Mouse (Mus musculus) heart, embryonic 11.5 days (tissue): ENCODE data around the gene Tead1. TPM values are rescaled to one million over a fixed set of nuclear protein-coding genes. Genes with fewer than 3 reads are reported as not detected.
A peak's percentile ranks its signal among the peaks of the same experiment; 100 is the strongest.

Experiments used
- ATAC-seq: fragments of 200-750 bp; cut with Nextera tagmentation; replicated peaks from 2 replicates; pipeline ENCODE4 v1.8.0; 2017; ENCODE audit warnings: moderate library complexity; ENCODE audit not compliant: insufficient number of reproducible peaks, low FRiP score, low TSS enrichment
- H3K27ac ChIP-seq: fragments of 300-500 bp; sonication (generic); 2 replicates; pipeline ENCODE4 v1.5.1; 2014; ENCODE audit warnings: mild to moderate bottlenecking, low read depth, low read length
- H3K27me3 ChIP-seq: fragments of 300-500 bp; sonication (generic); 2 replicates; pipeline ENCODE4 v1.6.1; 2014; ENCODE audit warnings: mild to moderate bottlenecking, low read length, mixed read lengths; ENCODE audit not compliant: control insufficient read depth, insufficient read depth
- H3K36me3 ChIP-seq: fragments of 300-500 bp; sonication (generic); 2 replicates; pipeline ENCODE4 v1.6.1; 2014; ENCODE audit warnings: mild to moderate bottlenecking, low read length, moderate library complexity, mixed read lengths; ENCODE audit not compliant: control insufficient read depth, insufficient read depth
- H3K4me1 ChIP-seq: fragments of 300-500 bp; sonication (generic); 2 replicates; pipeline ENCODE4 v1.6.1; 2014; ENCODE audit warnings: low read length; ENCODE audit not compliant: control insufficient read depth, insufficient read depth
- H3K4me2 ChIP-seq: fragments of 300-500 bp; sonication (generic); 2 replicates; pipeline ENCODE4 v1.6.1; 2014; ENCODE audit warnings: mild to moderate bottlenecking, moderate library complexity
- H3K4me3 ChIP-seq: fragments of 300-500 bp; sonication (generic); 2 replicates; pipeline ENCODE4 v1.5.1; 2014; ENCODE audit warnings: low read depth, low read length
- H3K9ac ChIP-seq: fragments of 300-500 bp; sonication (generic); 2 replicates; pipeline ENCODE4 v1.6.1; 2014; ENCODE audit warnings: mild to moderate bottlenecking, low read depth, low read length, moderate library complexity
- H3K9me3 ChIP-seq: fragments of 300-500 bp; sonication (generic); replicated peaks from 2 replicates; pipeline ENCODE4 v1.6.1; 2016; ENCODE audit warnings: low read length; ENCODE audit not compliant: control insufficient read depth
- WGBS: fragments of 180-500 bp; shearing (Covaris S2); extraction: QIAGEN DNeasy Blood & Tissue Kit; methylation state at CpG from one replicate; pipeline ENCODE4 v1.1.7; 2014; ENCODE audit not compliant: insufficient replicate concordance; 5-methylcytosine and 5-hydroxymethylcytosine counted together
- polyA plus RNA-seq: library from polyadenylated mRNA; unstranded; fragments of >200 nt; fragmentation: Nextera tagmentation; extraction: Ambion mirVana; gene quantifications from 2 replicates; pipeline ENCODE4 v1.2.1, GENCODE M21; 2014

Gene Tead1
- polyA plus RNA-seq: 23.2 and 35.5 TPM in 2 replicates

GRCm38 (mm10) chr7:112679171-112679512 lies at the start of gene Tead1:
TSS of gene Tead1 (plus strand) at chr7:112679318.
- Histone ChIP-seq H3K27me3 (no peaks in the 10 kb centered on the region), H3K4me1 (peaks cover 31% of the 10 kb centered on the region), H3K4me2 (peak within 1 kb of the TSS; percentile 71), H3K9me3 (no peaks in the 10 kb centered on the region), H3K36me3 (no peaks in the 10 kb centered on the region), H3K9ac (peak within 1 kb of the TSS; percentile 98), H3K27ac (peak within 1 kb of the TSS; percentile 99), H3K4me3 (peak within 1 kb of the TSS; percentile 89)
- ATAC-seq: peak; percentile 87
- WGBS: under 1% methylated on average over 47 of the region's 57 CpGs

- H3K36me3 ChIP-seq: no peaks in the 10 kb centered on the region
- ATAC-seq: no peak
- WGBS: 79% methylated on average over 10 of the region's 10 CpGs
- no peak overlapping the region for H3K27ac ChIP-seq
- H3K9ac ChIP-seq: no peak overlapping the region
- H3K27me3 ChIP-seq: no peaks in the 10 kb centered on the region
- no peaks in the 10 kb centered on the region for H3K9me3 ChIP-seq
- H3K4me1 ChIP-seq: no peaks in the 10 kb centered on the region
- H3K4me3 ChIP-seq: no peak overlapping the region
- no peak overlapping the region for H3K4me2 ChIP-seq
Observed at GRCm38 (mm10) chr7:112634505-112635213, 44.5 kb upstream of the Tead1 start.

- H3K4me1 ChIP-seq: no peaks in the 10 kb centered on the region
- 83% methylated on average over 2 of the region's 2 CpGs for WGBS
- H3K36me3 ChIP-seq: no peaks in the 10 kb centered on the region
- ATAC-seq: no peak
- no peak overlapping the region for H3K4me3 ChIP-seq
- no peak overlapping the region for H3K27ac ChIP-seq
- H3K9me3 ChIP-seq: no peaks in the 10 kb centered on the region
- no peaks in the 10 kb centered on the region for H3K27me3 ChIP-seq
- H3K9ac ChIP-seq: no peak overlapping the region
- no peak overlapping the region for H3K4me2 ChIP-seq
Observed at GRCm38 (mm10) chr7:112635936-112636335, 43.2 kb upstream of the Tead1 start.

GRCm38 (mm10) chr7:112643866-112644543 lies 35.1 kb upstream of the Tead1 start:
- WGBS: 79% methylated on average over 6 of the region's 6 CpGs
- Histone ChIP-seq H3K9ac (no peak overlapping the region), H3K27me3 (no peaks in the 10 kb centered on the region), H3K4me3 (no peak overlapping the region), H3K4me1 (no peaks in the 10 kb centered on the region; the same call in 1 of the 2 replicates), H3K36me3 (no peaks in the 10 kb centered on the region), H3K4me2 (no peak overlapping the region), H3K9me3 (no peaks in the 10 kb centered on the region), H3K27ac (no peak overlapping the region)
- no peak for ATAC-seq

- no peaks in the 10 kb centered on the region for H3K9me3 ChIP-seq
- ATAC-seq: no peak
- H3K4me2 ChIP-seq: no peak overlapping the region
- H3K4me1 ChIP-seq: no peaks in the 10 kb centered on the region; the same call in 1 of the 2 replicates
- no peaks in the 10 kb centered on the region for H3K36me3 ChIP-seq
- 73% methylated on average over 6 of the region's 6 CpGs for WGBS
- H3K27me3 ChIP-seq: no peaks in the 10 kb centered on the region
- H3K9ac ChIP-seq: no peak overlapping the region
- H3K27ac ChIP-seq: no peak overlapping the region
- no peak overlapping the region for H3K4me3 ChIP-seq
Observed at GRCm38 (mm10) chr7:112644701-112645100, 34.4 kb upstream of the Tead1 start.

GRCm38 (mm10) chr7:112645724-112646123 lies 33.4 kb upstream of the Tead1 start:
- Histone ChIP-seq H3K27ac (no peak overlapping the region), H3K36me3 (no peaks in the 10 kb centered on the region), H3K4me1 (peaks cover under 1% of the 10 kb centered on the region; the same call in 1 of the 2 replicates), H3K4me3 (no peak overlapping the region), H3K9ac (no peak overlapping the region), H3K9me3 (no peaks in the 10 kb centered on the region), H3K27me3 (no peaks in the 10 kb centered on the region), H3K4me2 (no peak overlapping the region)
- ATAC-seq: no peak
- WGBS: 83% methylated on average over 2 of the region's 2 CpGs

DNA sequence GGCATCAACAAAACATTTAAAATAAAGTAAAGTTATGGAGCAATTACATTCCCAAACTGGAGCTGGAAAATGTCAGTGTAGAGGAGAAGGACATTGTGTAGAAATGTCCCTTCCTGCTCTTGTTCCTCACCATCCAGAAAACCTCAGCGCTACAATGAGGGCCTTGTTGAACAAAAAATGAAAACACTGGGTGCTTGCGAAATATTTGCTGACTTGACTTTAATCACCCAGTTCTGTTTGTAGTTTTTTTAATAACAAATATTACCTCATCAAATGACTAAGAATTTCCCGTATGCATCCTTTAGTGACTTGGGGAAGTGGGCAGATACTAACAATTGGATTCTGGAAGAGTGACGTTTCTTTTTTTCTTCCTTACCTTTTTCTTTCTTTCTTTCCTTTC lies 31.7 kb upstream of the Tead1 start:
- no peak overlapping the region for H3K9ac ChIP-seq
- no peak overlapping the region for H3K4me2 ChIP-seq
- WGBS: 92% methylated on average over 4 of the region's 4 CpGs
- H3K36me3 ChIP-seq: no peaks in the 10 kb centered on the region
- no peaks in the 10 kb centered on the region for H3K27me3 ChIP-seq
- no peak overlapping the region for H3K27ac ChIP-seq
- H3K9me3 ChIP-seq: no peaks in the 10 kb centered on the region
- ATAC-seq: no peak
- no peak overlapping the region for H3K4me3 ChIP-seq
- peaks cover 3% of the 10 kb centered on the region; the same call in 1 of the 2 replicates for H3K4me1 ChIP-seq

GRCm38 (mm10) chr7:112656141-112656662 lies 22.9 kb upstream of the Tead1 start:
- Histone ChIP-seq H3K27me3 (no peaks in the 10 kb centered on the region), H3K27ac (peak overlapping the region; percentile 95), H3K4me2 (peak overlapping the region; percentile 52), H3K36me3 (no peaks in the 10 kb centered on the region), H3K9me3 (no peaks in the 10 kb centered on the region), H3K9ac (peak overlapping the region; percentile 54; the same call in 1 of the 2 replicates), H3K4me1 (peaks cover 47% of the 10 kb centered on the region), H3K4me3 (peak overlapping the region; percentile 10; the same call in 1 of the 2 replicates)
- WGBS: 2% methylated on average over 9 of the region's 9 CpGs
- ATAC-seq: peak; percentile 90
